Mouse (Mus musculus) embryonic fibroblast, embryonic 13.5 days (primary cell): Measurements from ENCODE around the gene Actr6.

Experiments
- CTCF ChIP-seq: IDR thresholded peaks from 2 replicates; pipeline ENCODE4 v1.5.1; 2011; ENCODE audit warnings: mild to moderate bottlenecking, control low read depth, low read length, moderate library complexity, borderline replicate concordance; ENCODE audit not compliant: insufficient read depth
- POLR2A ChIP-seq: IDR thresholded peaks from 2 replicates; pipeline ENCODE4 v1.6.1; 2011; ENCODE audit warnings: low read depth, mild to moderate bottlenecking, control low read depth, low read length, moderate library complexity

GRCm38 (mm10) chr10:89744871-89745665 lies 13.0 kb upstream of the Actr6 start, which contains the start of gene Uhrf1bp1l:
- TF ChIP-seq POLR2A, result peak; percentile 85
- no peak for TF ChIP-seq CTCF
